Mouse (Mus musculus) liver, embryonic 15.5 days (tissue): ENCODE results near the gene Vldlr. TPM values are rescaled to one million over a fixed set of nuclear protein-coding genes. Genes with fewer than 3 reads are reported as not detected.

ENCODE experiments used
- ATAC-seq: fragments of 200-750 bp; cut with Nextera tagmentation; 2 replicates; pipeline ENCODE4 v1.8.0; 2017; ENCODE audit warnings: moderate number of reproducible peaks, mild to moderate bottlenecking, moderate library complexity; ENCODE audit not compliant: insufficient read depth
- H3K27ac ChIP-seq: fragments of 300-500 bp; sonication (generic); replicated peaks from 2 replicates; pipeline ENCODE4 v1.5.1; 2015; ENCODE audit warnings: mild to moderate bottlenecking, inconsistent platforms
- H3K27me3 ChIP-seq: fragments of 300-500 bp; sonication (generic); 2 replicates; pipeline ENCODE4 v1.6.1; 2015; ENCODE audit warnings: mild to moderate bottlenecking, inconsistent platforms
- H3K36me3 ChIP-seq: fragments of 300-500 bp; sonication (generic); replicated peaks from 2 replicates; pipeline ENCODE4 v1.6.1; 2015; ENCODE audit warnings: moderate library complexity, mild to moderate bottlenecking, inconsistent platforms
- H3K4me1 ChIP-seq: fragments of 300-500 bp; sonication (generic); replicated peaks from 2 replicates; pipeline ENCODE4 v1.6.1; 2015; ENCODE audit warnings: inconsistent platforms
- H3K4me2 ChIP-seq: fragments of 300-500 bp; sonication (generic); 2 replicates; pipeline ENCODE4 v1.6.1; 2015; ENCODE audit warnings: moderate library complexity, mild to moderate bottlenecking, inconsistent platforms
- H3K4me3 ChIP-seq: fragments of 300-500 bp; sonication (generic); replicated peaks from 2 replicates; pipeline ENCODE4 v1.5.1; 2015; ENCODE audit warnings: mild to moderate bottlenecking, inconsistent platforms
- H3K9ac ChIP-seq: fragments of 300-500 bp; sonication (generic); 2 replicates; pipeline ENCODE4 v1.6.1; 2015; ENCODE audit warnings: moderate library complexity, mild to moderate bottlenecking, inconsistent platforms
- H3K9me3 ChIP-seq: fragments of 300-500 bp; sonication (generic); replicated peaks from 2 replicates; pipeline ENCODE4 v1.6.1; 2016; ENCODE audit warnings: inconsistent platforms
- WGBS: fragments of 180-500 bp; shearing (Covaris S2); methylation state at CpG from one replicate; pipeline ENCODE4 v1.1.7; 2015; ENCODE audit warnings: mixed read lengths; ENCODE audit not compliant: insufficient replicate concordance; 5-methylcytosine and 5-hydroxymethylcytosine counted together
- polyA plus RNA-seq: library from polyadenylated mRNA; unstranded; fragments of >200 nt; fragmentation: Nextera tagmentation; extraction: Ambion mirVana; gene quantifications from 2 replicates; pipeline ENCODE4 v1.2.1, GENCODE M21; 2015

Gene Vldlr
- polyA plus RNA-seq, 1 experiment from 2014 or later, result 1.5 TPM

- no peak overlapping the region for H3K9ac ChIP-seq
- no peaks in the 10 kb centered on the region for H3K4me1 ChIP-seq
- WGBS, result 57% methylated on average over 4 of the region's 4 CpGs
- H3K27me3 ChIP-seq, result no peaks in the 10 kb centered on the region
- no peak overlapping the region for H3K27ac ChIP-seq
- no peak overlapping the region for H3K4me2 ChIP-seq
- no peak for ATAC-seq
- no peak overlapping the region for H3K4me3 ChIP-seq
- H3K9me3 ChIP-seq, result no peaks in the 10 kb centered on the region
- no peaks in the 10 kb centered on the region for H3K36me3 ChIP-seq
Measured at GRCm38 (mm10) chr19:27239913-27240312, 23.6 kb downstream of the Vldlr start.

- H3K4me3 ChIP-seq, result no peak overlapping the region
- H3K27ac ChIP-seq, result no peak overlapping the region
- no peaks in the 10 kb centered on the region for H3K27me3 ChIP-seq
- H3K36me3 ChIP-seq, result no peaks in the 10 kb centered on the region
- ATAC-seq, result no peak
- H3K9ac ChIP-seq, result no peak overlapping the region
- no peaks in the 10 kb centered on the region for H3K4me1 ChIP-seq
- 74% methylated on average over 4 of the region's 4 CpGs for WGBS
- H3K4me2 ChIP-seq, result no peak overlapping the region
- no peaks in the 10 kb centered on the region for H3K9me3 ChIP-seq
Measured at GRCm38 (mm10) chr19:27243527-27243926, 27.2 kb downstream of the Vldlr start.

- ATAC-seq, result no peak
- Histone ChIP-seq H3K9ac (no peak overlapping the region), H3K27ac (no peak overlapping the region), H3K4me1 (no peaks in the 10 kb centered on the region), H3K36me3 (no peaks in the 10 kb centered on the region), H3K4me2 (no peak overlapping the region), H3K9me3 (no peaks in the 10 kb centered on the region; the same call in 1 of the 2 replicates), H3K4me3 (no peak overlapping the region), H3K27me3 (no peaks in the 10 kb centered on the region)
- 62% methylated on average over 5 of the region's 5 CpGs for whole genome bisulfite sequencing
Measured at GRCm38 (mm10) chr19:27254756-27255155, 38.5 kb downstream of the Vldlr start.

- WGBS, result 44% methylated on average over 3 of the region's 3 CpGs
- Histone ChIP-seq H3K36me3 (no peaks in the 10 kb centered on the region), H3K4me2 (no peak overlapping the region), H3K27me3 (no peaks in the 10 kb centered on the region), H3K27ac (no peak overlapping the region), H3K9ac (no peak overlapping the region), H3K4me3 (no peak overlapping the region), H3K4me1 (no peaks in the 10 kb centered on the region), H3K9me3 (no peaks in the 10 kb centered on the region; the same call in 1 of the 2 replicates)
- ATAC-seq, result no peak
Measured at GRCm38 (mm10) chr19:27255678-27256077, 39.4 kb downstream of the Vldlr start.

GRCm38 (mm10) chr19:27260102-27260501 is 43.8 kb downstream of the Vldlr start:
- ATAC-seq, result no peak
- Histone ChIP-seq H3K4me2 (no peak overlapping the region), H3K27me3 (no peaks in the 10 kb centered on the region), H3K9ac (no peak overlapping the region), H3K4me1 (no peaks in the 10 kb centered on the region), H3K4me3 (no peak overlapping the region), H3K27ac (no peak overlapping the region), H3K36me3 (no peaks in the 10 kb centered on the region), H3K9me3 (no peaks in the 10 kb centered on the region)
- 68% methylated on average over 4 of the region's 4 CpGs for WGBS

GRCm38 (mm10) chr19:27260621-27261278 is 44.5 kb downstream of the Vldlr start:
- WGBS, result 67% methylated on average over 8 of the region's 8 CpGs

GRCm38 (mm10) chr19:27262141-27262540 is 45.9 kb downstream of the Vldlr start:
- no peak for ATAC-seq
- Histone ChIP-seq H3K27ac (no peak overlapping the region), H3K9ac (no peak overlapping the region), H3K9me3 (no peaks in the 10 kb centered on the region), H3K4me2 (no peak overlapping the region), H3K4me1 (no peaks in the 10 kb centered on the region), H3K36me3 (no peaks in the 10 kb centered on the region), H3K27me3 (no peaks in the 10 kb centered on the region), H3K4me3 (no peak overlapping the region)
- 61% methylated on average over 3 of the region's 3 CpGs for WGBS

More at GRCm38 (mm10) chr19:27260621-27261278, 44.5 kb downstream of the Vldlr start:
- H3K4me1 ChIP-seq, result no peaks in the 10 kb centered on the region
- ATAC-seq, result no peak
- no peak overlapping the region for H3K9ac ChIP-seq
- no peak overlapping the region for H3K4me2 ChIP-seq
- no peaks in the 10 kb centered on the region for H3K9me3 ChIP-seq
- no peak overlapping the region for H3K4me3 ChIP-seq
- H3K36me3 ChIP-seq, result no peaks in the 10 kb centered on the region
- no peak overlapping the region for H3K27ac ChIP-seq
- no peaks in the 10 kb centered on the region for H3K27me3 ChIP-seq

GRCm38 (mm10) chr19:27273385-27273784 is 57.1 kb downstream of the Vldlr start:
- ATAC-seq, result no peak
- WGBS, result 45% methylated on average over 2 of the region's 2 CpGs
- Histone ChIP-seq H3K4me1 (no peaks in the 10 kb centered on the region), H3K4me2 (no peak overlapping the region), H3K27me3 (no peaks in the 10 kb centered on the region), H3K27ac (no peak overlapping the region), H3K36me3 (no peaks in the 10 kb centered on the region), H3K9me3 (no peaks in the 10 kb centered on the region), H3K4me3 (no peak overlapping the region), H3K9ac (no peak overlapping the region)

- Histone ChIP-seq H3K36me3 (no peaks in the 10 kb centered on the region), H3K27ac (no peak overlapping the region), H3K4me2 (no peak overlapping the region), H3K4me3 (no peak overlapping the region), H3K9ac (no peak overlapping the region), H3K27me3 (no peaks in the 10 kb centered on the region), H3K9me3 (no peaks in the 10 kb centered on the region), H3K4me1 (no peaks in the 10 kb centered on the region)
- 35% methylated on average over 1 of the region's 1 CpGs for WGBS
- ATAC-seq, result no peak
Measured at GRCm38 (mm10) chr19:27274382-27274781, 58.1 kb downstream of the Vldlr start.

GRCm38 (mm10) chr19:27279174-27279573 is 62.9 kb downstream of the Vldlr start:
- 64% methylated on average over 2 of the region's 2 CpGs for WGBS
- Histone ChIP-seq H3K9ac (no peak overlapping the region), H3K4me1 (no peaks in the 10 kb centered on the region), H3K27me3 (no peaks in the 10 kb centered on the region), H3K9me3 (no peaks in the 10 kb centered on the region), H3K4me3 (no peak overlapping the region), H3K27ac (no peak overlapping the region), H3K36me3 (no peaks in the 10 kb centered on the region), H3K4me2 (no peak overlapping the region)
- no peak for ATAC-seq
